Mouse (Mus musculus) ES-E14 (cell line): ENCODE data around the gene Olfr1513. TPM values are rescaled to one million over a fixed set of nuclear protein-coding genes. Genes with fewer than 3 reads are reported as not detected.

Experiments
- DNase-seq: peaks from one replicate; pipeline ENCODE4 v3.0.0-alpha.2; 2013; ENCODE audit warnings: low read depth, low spot score
- H3K27ac ChIP-seq: 2 replicates; pipeline ENCODE4 v1.5.1; 2012; ENCODE audit warnings: low read depth, mild to moderate bottlenecking, low read length, moderate library complexity, mixed read lengths; ENCODE audit not compliant: poor library complexity, insufficient read depth, severe bottlenecking
- H3K36me3 ChIP-seq: 2 replicates; pipeline ENCODE4 v1.6.1; 2012; ENCODE audit warnings: mild to moderate bottlenecking, low read length, moderate library complexity, mixed read lengths; ENCODE audit not compliant: control insufficient read depth, poor library complexity, insufficient read depth, severe bottlenecking
- H3K4me1 ChIP-seq, 2 experiments: fragments of 150-350 bp in 1 of 2; sonication (generic) in 1 of 2; 2 replicates each; pipeline ENCODE4 v1.6.1; 2012; ENCODE audit warnings: low read length in 2 of 2, mild to moderate bottlenecking in 1 of 2, mixed read lengths in 1 of 2; ENCODE audit not compliant: control insufficient read depth in 2 of 2, insufficient read depth in 2 of 2, poor library complexity in 1 of 2
- H3K4me3 ChIP-seq, 2 experiments: fragments of 150-350 bp in 1 of 2; sonication (generic) in 1 of 2; 2 replicates each; pipeline ENCODE4 v1.5.1; 2012; ENCODE audit warnings: low read length in 2 of 2, low read depth in 1 of 2, mild to moderate bottlenecking in 1 of 2, mixed read lengths in 1 of 2; ENCODE audit not compliant: insufficient read depth in 1 of 2, poor library complexity in 1 of 2, severe bottlenecking in 1 of 2
- H3K9ac ChIP-seq: 2 replicates; pipeline ENCODE4 v1.6.1; 2012; ENCODE audit warnings: low read depth, mild to moderate bottlenecking, low read length, mixed read lengths; ENCODE audit not compliant: poor library complexity, insufficient read depth, severe bottlenecking
- H3K9me3 ChIP-seq: fragments of 150-350 bp; sonication (generic); 2 replicates; pipeline ENCODE4 v1.6.1; 2012; ENCODE audit warnings: low read depth, mild to moderate bottlenecking, low read length; ENCODE audit not compliant: control insufficient read depth, insufficient read depth
- CHD2 ChIP-seq: IDR thresholded peaks from 2 replicates; pipeline ENCODE4 v1.6.1; 2014; ENCODE audit warnings: mild to moderate bottlenecking, low read depth, low read length, inconsistent platforms
- HCFC1 ChIP-seq: IDR thresholded peaks from 2 replicates; pipeline ENCODE4 v1.6.1; 2012; ENCODE audit warnings: low read length, inconsistent platforms, borderline replicate concordance; ENCODE audit not compliant: insufficient read depth
- MAFK ChIP-seq: IDR thresholded peaks from 2 replicates; pipeline ENCODE4 v1.6.1; 2014; ENCODE audit warnings: mild to moderate bottlenecking, low read depth, low read length, inconsistent platforms; ENCODE audit not compliant: insufficient read depth
- ZC3H11A ChIP-seq: IDR thresholded peaks from 2 replicates; pipeline ENCODE4 v1.6.1; 2012; ENCODE audit warnings: low read depth, mild to moderate bottlenecking, inconsistent platforms, low read length, borderline replicate concordance
- ZNF384 ChIP-seq: IDR thresholded peaks from 2 replicates; pipeline ENCODE4 v1.6.1; 2012; ENCODE audit warnings: low read depth, low read length, inconsistent platforms
- in situ Hi-C, 2 experiments: fragments of 600-800 bp; cut with MboI; formaldehyde crosslinking; loops; one replicate each; pipeline ENCODE4 v1.15.1; 2025; ENCODE audit warnings: low sequenced_read_pairs in 2 of 2, inconsistent platforms in 1 of 2; ENCODE audit not compliant: unreplicated experiment in 2 of 2
- total RNA-seq: library from RNA; depleted of rRNA; stranded (reverse); fragments of 300-350 nt; gene quantifications from 2 replicates; pipeline ENCODE4 v1.2.3, GENCODE M21; 2012

Gene Olfr1513
- total RNA-seq, 1 experiment: not detected

DNA sequence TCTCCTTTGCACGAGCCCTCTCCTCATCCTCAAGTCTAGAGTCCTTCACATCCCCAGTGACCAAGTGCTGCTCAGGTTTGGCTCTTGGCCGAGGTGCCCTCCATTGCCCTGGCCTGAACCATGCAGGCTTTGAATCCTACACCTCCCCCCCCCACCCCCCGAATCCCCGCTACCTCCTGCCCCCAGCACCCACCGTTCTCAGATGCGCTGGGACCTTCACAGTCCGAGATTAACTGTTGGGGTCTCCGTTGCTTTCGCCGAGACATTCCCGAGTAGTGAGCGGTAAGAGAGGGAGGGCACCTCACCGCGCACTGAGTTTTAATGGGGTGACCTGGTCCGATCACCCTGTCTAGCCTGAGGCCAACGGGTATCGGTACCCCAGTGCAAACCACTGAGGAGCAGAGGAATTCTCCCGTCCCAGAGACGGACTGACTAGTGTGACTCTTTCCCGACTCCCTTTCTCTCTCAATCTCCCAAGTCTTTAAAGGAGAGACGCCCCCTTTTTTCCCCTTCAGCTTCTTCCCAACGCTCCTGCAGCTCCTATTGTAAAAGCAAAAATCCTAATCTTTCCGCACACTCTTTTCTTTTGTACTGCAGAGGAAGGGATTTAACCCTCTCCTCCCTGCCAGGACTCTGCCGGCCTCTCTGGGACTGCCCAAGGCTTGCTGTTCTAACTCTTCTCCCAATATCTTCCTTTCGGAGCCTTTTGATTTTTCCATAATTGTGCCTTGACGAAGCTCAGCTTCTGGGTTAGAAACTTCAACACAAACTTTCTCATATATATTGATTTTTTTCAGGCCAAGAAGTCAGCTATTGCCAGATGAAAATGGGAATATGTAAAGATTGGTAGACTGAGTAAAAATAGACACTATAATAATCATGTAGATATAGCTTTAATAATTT lies 28.0 kb downstream of the Olfr1513 start, which contains the start of gene Sall2:
Gene Sall2 (minus strand): TSS at position 853 of the 903 bp plus-strand sequence.
- peak within 1 kb of the TSS; percentile 55 to 66 for H3K4me3 ChIP-seq
- peaks cover 17 to 19% of the 10 kb centered on the region in 2 experiments for H3K4me1 ChIP-seq
- H3K36me3 ChIP-seq: no peaks in the 10 kb centered on the region
- DNase-seq: no peak
- no peak for TF ChIP-seq ZNF384
- peak within 1 kb of the TSS; percentile 52; the same call in 1 of the 2 replicates for H3K27ac ChIP-seq
- no peaks in the 10 kb centered on the region for H3K9me3 ChIP-seq
- peak within 1 kb of the TSS; percentile 72 for H3K9ac ChIP-seq
- in situ Hi-C loops: loop anchor here in 1 of 2 experiments (25.0 kb wide), 1 partner anchor 416 kb away; the partner anchor contains the start of genes Ndrg2, Rnase13 and Tppp2

DNA sequence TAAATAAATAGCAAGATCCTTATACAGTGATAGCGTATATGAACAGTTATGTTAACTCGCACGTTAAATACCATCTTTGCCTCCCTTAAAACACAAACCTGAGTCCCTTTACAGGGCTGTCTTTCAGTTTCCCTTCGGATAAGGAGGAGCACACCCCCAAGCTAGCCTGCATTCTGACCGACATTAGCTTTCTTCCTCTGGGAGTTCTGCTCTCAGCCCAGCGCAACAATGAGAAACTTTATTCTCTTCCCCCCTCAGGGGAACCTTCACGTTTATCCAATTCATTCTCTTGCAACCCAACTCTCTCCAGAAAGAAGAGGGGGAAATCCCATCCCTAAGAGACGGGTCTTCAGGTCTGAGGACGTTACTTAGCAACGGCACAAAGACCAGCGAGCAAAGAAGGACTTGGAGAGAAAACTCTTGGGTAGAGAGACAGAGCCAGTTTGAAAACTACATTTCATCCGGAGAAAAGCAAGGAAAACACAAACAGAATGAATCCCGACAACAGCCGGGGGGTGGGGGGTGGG lies 28.8 kb downstream of the Olfr1513 start:
- no peak overlapping the region for H3K9ac ChIP-seq
- H3K4me1 ChIP-seq: peaks cover 17 to 19% of the 10 kb centered on the region in 2 experiments

GRCm38 (mm10) chr14:52325890-52326289 lies 30.3 kb downstream of the Olfr1513 start:
- in situ Hi-C loops: loop anchor here in 1 of 2 experiments (25.0 kb wide), 1 partner anchor 414 kb away; the partner anchor contains the start of genes Ndrg2, Rnase13 and Tppp2
- no peak for TF ChIP-seq CHD2
- TF ChIP-seq MAFK: no peak
- TF ChIP-seq ZC3H11A: no peak
- TF ChIP-seq HCFC1: no peak
- no peak for TF ChIP-seq ZNF384

More for the DNA sequence above, 28.8 kb downstream of the Olfr1513 start:
- TF ChIP-seq ZNF384: no peak
- TF ChIP-seq CHD2: no peak
- TF ChIP-seq MAFK: no peak
- TF ChIP-seq HCFC1: no peak
- TF ChIP-seq ZC3H11A: no peak
- in situ Hi-C loops: loop anchor here in 1 of 2 experiments (25.0 kb wide), 1 partner anchor 415 kb away; the partner anchor contains the start of genes Ndrg2, Rnase13 and Tppp2
- Histone ChIP-seq H3K4me3 (peak overlapping the region; percentile 50 to 66; a peak in 3 of 4 replicates), H3K9me3 (no peaks in the 10 kb centered on the region), H3K36me3 (no peaks in the 10 kb centered on the region), H3K27ac (no peak overlapping the region)
- DNase-seq: no peak

DNA sequence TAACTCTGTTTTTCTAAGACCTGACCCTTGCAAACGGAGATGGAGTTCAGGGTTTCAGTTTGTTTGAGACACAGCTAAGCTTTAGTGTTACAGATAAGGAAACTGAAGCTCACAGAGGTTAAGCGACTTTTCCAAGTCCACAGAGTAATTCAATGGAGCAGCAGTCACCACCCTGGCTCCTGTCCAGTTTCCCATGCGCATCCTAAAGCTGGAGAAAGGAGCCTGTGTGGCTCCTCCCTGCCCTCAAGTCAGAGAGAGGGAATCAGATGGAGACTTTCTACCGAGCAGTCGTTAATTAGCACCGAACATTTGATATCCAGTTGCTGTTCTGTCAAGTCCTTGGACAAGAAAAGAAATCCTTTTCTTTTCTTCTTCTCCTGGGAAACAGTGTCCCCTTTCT lies 36.8 kb downstream of the Olfr1513 start:
- Histone ChIP-seq H3K9ac (no peak overlapping the region), H3K36me3 (no peaks in the 10 kb centered on the region; the same call in 1 of the 2 replicates), H3K4me3 (no peak overlapping the region), H3K4me1 (peaks cover 2 to 9% of the 10 kb centered on the region in 2 experiments; a peak in 3 of 4 replicates), H3K9me3 (no peaks in the 10 kb centered on the region), H3K27ac (no peak overlapping the region)
- TF ChIP-seq HCFC1: no peak
- no peak for TF ChIP-seq ZC3H11A
- TF ChIP-seq ZNF384: no peak
- TF ChIP-seq MAFK: no peak
- TF ChIP-seq CHD2: no peak
- no peak for DNase-seq
- in situ Hi-C loops: no loop called here

More at GRCm38 (mm10) chr14:52325890-52326289, 30.3 kb downstream of the Olfr1513 start:
- H3K4me1 ChIP-seq: peaks cover 12 to 15% of the 10 kb centered on the region in 2 experiments; a peak in 3 of 4 replicates
- H3K27ac ChIP-seq: no peak overlapping the region
- H3K9me3 ChIP-seq: no peaks in the 10 kb centered on the region
- no peak overlapping the region for H3K4me3 ChIP-seq
- no peak for DNase-seq
- no peak overlapping the region for H3K9ac ChIP-seq
- H3K36me3 ChIP-seq: no peaks in the 10 kb centered on the region
